Mouse (Mus musculus): ENCODE measurements at regions not wholly inside any gene's neighbourhood (a gene's known extent, or its start where the extent isn't known, plus 50 kb on each side); places are given as distances from the start of the nearest gene placed in this dataset.

GRCm38 (mm10) chr5:141054991-141055390 lies 54.6 kb upstream of the Card11 start:
- no peak for DNase-seq (ENCODE audit: low read depth, low spot score)

- DNase-seq (ENCODE audit: low read depth, low spot score): peak; percentile 88
Observed at GRCm38 (mm10) chr5:141055596-141056343, 55.4 kb upstream of the Card11 start.

GRCm38 (mm10) chr5:141058141-141058540 lies 57.8 kb upstream of the Card11 start:
- no peak for DNase-seq (ENCODE audit: low read depth, low spot score)

GRCm38 (mm10) chr5:141058863-141059262 lies 58.5 kb upstream of the Card11 start:
- no peak for DNase-seq (ENCODE audit: low read depth, low spot score)

- no peak for DNase-seq (ENCODE audit: low read depth, low spot score)
Observed at GRCm38 (mm10) chr5:141062144-141062543, 61.8 kb upstream of the Card11 start.

- peak; percentile 50 for DNase-seq (ENCODE audit: low read depth, low spot score)
Observed at GRCm38 (mm10) chr5:141067561-141067960, 67.2 kb upstream of the Card11 start.

- DNase-seq (ENCODE audit: low read depth, low spot score): no peak
Observed at GRCm38 (mm10) chr5:141074457-141074856, 74.1 kb upstream of the Card11 start.

- no peak for DNase-seq (ENCODE audit: low read depth, low spot score)
Observed at GRCm38 (mm10) chr5:141076158-141076557, 75.8 kb upstream of the Card11 start.

GRCm38 (mm10) chr5:141076942-141077341 lies 76.6 kb upstream of the Card11 start:
- peak; percentile 50 for DNase-seq (ENCODE audit: low read depth, low spot score)

- peak; percentile 31 for DNase-seq (ENCODE audit: low read depth, low spot score)
Observed at GRCm38 (mm10) chr5:141080896-141081295, 80.5 kb upstream of the Card11 start.

GRCm38 (mm10) chr5:141084056-141084730 lies 83.8 kb upstream of the Card11 start:
- peak; percentile 77 for DNase-seq (ENCODE audit: low read depth, low spot score)

GRCm38 (mm10) chr5:141084746-141085145 lies 84.4 kb upstream of the Card11 start:
- peak; percentile 68 for DNase-seq (ENCODE audit: low read depth, low spot score)

- no peak for DNase-seq (ENCODE audit: low read depth, low spot score)
Observed at GRCm38 (mm10) chr5:141091676-141092075, 91.3 kb upstream of the Card11 start.

- DNase-seq (ENCODE audit: low read depth, low spot score): peak; percentile 68
Observed at GRCm38 (mm10) chr5:141093641-141094040, 93.3 kb upstream of the Card11 start.

- no peak for DNase-seq (ENCODE audit: low read depth, low spot score)
Observed at GRCm38 (mm10) chr5:141097878-141098277, 97.5 kb upstream of the Card11 start.

- peak; percentile 45 for DNase-seq (ENCODE audit: low read depth, low spot score)
Observed at GRCm38 (mm10) chr5:141111666-141112065, 111.3 kb upstream of the Card11 start.

- no peak for DNase-seq (ENCODE audit: low read depth, low spot score)
Observed at GRCm38 (mm10) chr5:141115273-141115904, 115.0 kb upstream of the Card11 start.

- DNase-seq (ENCODE audit: low read depth, low spot score): no peak
Observed at GRCm38 (mm10) chr5:141115963-141116362, 115.6 kb upstream of the Card11 start.

- DNase-seq (ENCODE audit: low read depth, low spot score): no peak
Observed at GRCm38 (mm10) chr5:141125870-141126269, 115.4 kb upstream of the Sdk1 start.

GRCm38 (mm10) chr5:141126536-141126935 lies 114.8 kb upstream of the Sdk1 start:
- no peak for DNase-seq (ENCODE audit: low read depth, low spot score)

GRCm38 (mm10) chr5:141131036-141131435 lies 110.3 kb upstream of the Sdk1 start:
- no peak for DNase-seq (ENCODE audit: low read depth, low spot score)

- no peak for DNase-seq (ENCODE audit: low read depth, low spot score)
Observed at GRCm38 (mm10) chr5:141131906-141132305, 109.4 kb upstream of the Sdk1 start.

- DNase-seq (ENCODE audit: low read depth, low spot score): no peak
Observed at GRCm38 (mm10) chr5:141136239-141136638, 105.1 kb upstream of the Sdk1 start.
